8 mouse cellular contexts compared by ENCODE assay signal in genomic region chr10:128494667-128495245, GRCm38 (mm10). TPM values are rescaled to one million over a fixed set of nuclear protein-coding genes. Genes with fewer than 3 reads are reported as not detected.
DNase-seq lines count a peak whose midpoint lies in the region; ATAC-seq and TF ChIP-seq lines count a peak whose summit lies in the region.

No protein-coding gene starts in this region.

- DNase-seq in kidney, adult 2 months = no peak
- no peak for DNase-seq in kidney, postnatal 25 days
- DNase-seq in NIH3T3 (ENCODE audit: low read depth) = peak; percentile 51
- no peak for DNase-seq in hindbrain, embryonic 11.5 days (ENCODE audit: low spot score)
- DNase-seq in urinary bladder, postnatal 14 days (ENCODE audit: low spot score) = no peak
- no peak for DNase-seq in adrenal gland, adult 2 months
- no peak for DNase-seq in gastrocnemius, adult 8-10 months (ENCODE audit: low spot score in 2 of 2)

- peak overlapping the region; percentile 91 for H3K4me3 ChIP-seq in kidney, adult 2 months (ENCODE audit: insufficient read depth, low read depth, low read length)
- H3K4me3 ChIP-seq in hindbrain, embryonic 11.5 days (ENCODE audit: low read depth, low read length) = peak overlapping the region; percentile 76
- H3K4me3 ChIP-seq in midbrain, embryonic 13.5 days (replicated peaks) = peak overlapping the region; percentile 77

- TF ChIP-seq POLR2A in kidney, adult 2 months (IDR thresholded peaks at IDR 0.05; ENCODE audit: low read depth, low read length) = no peak

- WGBS in kidney, adult 2 months = 33% methylated on average over 11 of the region's 11 CpGs
- WGBS in hindbrain, embryonic 11.5 days = 64% methylated on average over 11 of the region's 11 CpGs
- WGBS in midbrain, embryonic 13.5 days = 62% methylated on average over 11 of the region's 11 CpGs

- H3K9me3 ChIP-seq in hindbrain, embryonic 11.5 days (ENCODE audit: control insufficient read depth, low read length) = no peaks in the 10 kb centered on the region
- H3K9me3 ChIP-seq in midbrain, embryonic 13.5 days = no peaks in the 10 kb centered on the region

- peak overlapping the region; percentile 99 for H3K27ac ChIP-seq in kidney, adult 2 months (ENCODE audit: insufficient read depth, low read depth, low read length)
- H3K27ac ChIP-seq in hindbrain, embryonic 11.5 days (ENCODE audit: low read depth, low read length) = peak overlapping the region; percentile 54; the same call in 1 of the 2 replicates
- peak overlapping the region; percentile 94 for H3K27ac ChIP-seq in midbrain, embryonic 13.5 days

- no peak for TF ChIP-seq CTCF in kidney, adult 2 months (conservative IDR thresholded peaks at IDR 0.05; ENCODE audit: insufficient read depth, insufficient read length, low read depth, low read length)

- H3K36me3 ChIP-seq in kidney, adult 2 months (ENCODE audit: control insufficient read depth, insufficient read depth, low read length) = no peaks in the 10 kb centered on the region; the same call in 1 of the 2 replicates
- peaks cover under 1% of the 10 kb centered on the region; the same call in 1 of the 2 replicates for H3K36me3 ChIP-seq in hindbrain, embryonic 11.5 days (ENCODE audit: control insufficient read depth, insufficient read depth, low read length)
- H3K36me3 ChIP-seq in midbrain, embryonic 13.5 days = peaks cover 23% of the 10 kb centered on the region

- peaks cover 27% of the 10 kb centered on the region for H3K4me1 ChIP-seq in kidney, adult 2 months (ENCODE audit: control insufficient read depth, insufficient read depth, low read length)
- H3K4me1 ChIP-seq in hindbrain, embryonic 11.5 days (replicated peaks; ENCODE audit: control insufficient read depth, insufficient read depth, low read length) = peaks cover 15% of the 10 kb centered on the region
- H3K4me1 ChIP-seq in midbrain, embryonic 13.5 days (replicated peaks) = peaks cover 66% of the 10 kb centered on the region

- ATAC-seq in hindbrain, embryonic 11.5 days (ENCODE audit: low FRiP score) = no peak
- ATAC-seq in midbrain, embryonic 13.5 days = no peak

- no peaks in the 10 kb centered on the region for H3K27me3 ChIP-seq in kidney, adult 2 months (replicated peaks; ENCODE audit: control insufficient read depth, insufficient read depth, low read length)
- no peaks in the 10 kb centered on the region; the same call in 1 of the 2 replicates for H3K27me3 ChIP-seq in hindbrain, embryonic 11.5 days (ENCODE audit: control insufficient read depth, insufficient read depth, low read length)
- H3K27me3 ChIP-seq in midbrain, embryonic 13.5 days = peaks cover 10% of the 10 kb centered on the region; the same call in 1 of the 2 replicates

- peak overlapping the region; percentile 58 for H3K4me2 ChIP-seq in hindbrain, embryonic 11.5 days (replicated peaks; ENCODE audit: low read depth, low read length)
- peak overlapping the region; percentile 67 for H3K4me2 ChIP-seq in midbrain, embryonic 13.5 days (replicated peaks)

- H3K9ac ChIP-seq in hindbrain, embryonic 11.5 days (ENCODE audit: low read depth, low read length) = peak overlapping the region; percentile 68
- peak overlapping the region; percentile 78 for H3K9ac ChIP-seq in midbrain, embryonic 13.5 days (replicated peaks)

RNA-seq across cellular contexts. Expression of gene Myl6, which starts 0.8 kb away (rescaled TPM):
- 897 and 1,416 TPM in 2 replicates for polyA plus RNA-seq in kidney, adult 2 months (2012; rRNA removed)
- polyA plus RNA-seq in hindbrain, embryonic 11.5 days (2014; fragmentation: Nextera tagmentation; extraction: Ambion mirVana) = 742 and 751 TPM in 2 replicates
- 836 and 885 TPM in 2 replicates for polyA plus RNA-seq in midbrain, embryonic 13.5 days (2015; fragmentation: Nextera tagmentation; extraction: Ambion mirVana)
- total RNA-seq in adrenal gland, adult 2 months (2021) = 100 to 1,000 TPM; 786 to 985 TPM
- polyA plus RNA-seq in adrenal gland, adult 2 months (2012; rRNA removed) = 324 and 445 TPM in 2 replicates
- total RNA-seq in gastrocnemius, adult 8-10 months (2022) = 100 to 1,000 TPM; 125 to 188 (median 158) TPM

RNA-seq across cellular contexts. Expression of gene Myl6b, which starts 3.7 kb away (rescaled TPM):
- polyA plus RNA-seq in kidney, adult 2 months (2012; rRNA removed) = 8.4 and 10.6 TPM in 2 replicates
- 3.3 and 4.2 TPM in 2 replicates for polyA plus RNA-seq in hindbrain, embryonic 11.5 days (2014; fragmentation: Nextera tagmentation; extraction: Ambion mirVana)
- 3.4 and 4.3 TPM in 2 replicates for polyA plus RNA-seq in midbrain, embryonic 13.5 days (2015; fragmentation: Nextera tagmentation; extraction: Ambion mirVana)
- 1 to 10 TPM; 6.2 to 8.3 TPM for total RNA-seq in adrenal gland, adult 2 months (2021)
- polyA plus RNA-seq in adrenal gland, adult 2 months (2012; rRNA removed) = 5.1 and 5.7 TPM in 2 replicates
- 10 to 100 TPM in 2 of 4 experiments, 1 to 10 TPM in 2; 8.7 to 11.7 (median 10.0) TPM for total RNA-seq in gastrocnemius, adult 8-10 months (2022)

RNA-seq across cellular contexts. Expression of gene Esyt1, which starts 30.9 kb away (rescaled TPM):
- polyA plus RNA-seq in kidney, adult 2 months (2012; rRNA removed) = 24.5 and 25.5 TPM in 2 replicates
- 12.6 and 15.7 TPM in 2 replicates for polyA plus RNA-seq in hindbrain, embryonic 11.5 days (2014; fragmentation: Nextera tagmentation; extraction: Ambion mirVana)
- polyA plus RNA-seq in midbrain, embryonic 13.5 days (2015; fragmentation: Nextera tagmentation; extraction: Ambion mirVana) = 11.6 and 13.7 TPM in 2 replicates
- 10 to 100 TPM; 26.1 to 32.6 TPM for total RNA-seq in adrenal gland, adult 2 months (2021)
- polyA plus RNA-seq in adrenal gland, adult 2 months (2012; rRNA removed) = 52.8 and 59.6 TPM in 2 replicates
- 10 to 100 TPM; 10.4 to 13.5 (median 13.4) TPM for total RNA-seq in gastrocnemius, adult 8-10 months (2022)

RNA-seq across cellular contexts. Expression of gene Smarcc2, which starts 35.7 kb away (rescaled TPM):
- polyA plus RNA-seq in kidney, adult 2 months (2012; rRNA removed) = 81.3 and 81.4 TPM in 2 replicates
- polyA plus RNA-seq in hindbrain, embryonic 11.5 days (2014; fragmentation: Nextera tagmentation; extraction: Ambion mirVana) = 126 and 170 TPM in 2 replicates
- polyA plus RNA-seq in midbrain, embryonic 13.5 days (2015; fragmentation: Nextera tagmentation; extraction: Ambion mirVana) = 200 and 212 TPM in 2 replicates
- total RNA-seq in adrenal gland, adult 2 months (2021) = 100 to 1,000 TPM; 120 to 128 TPM
- polyA plus RNA-seq in adrenal gland, adult 2 months (2012; rRNA removed) = 129 and 130 TPM in 2 replicates
- total RNA-seq in gastrocnemius, adult 8-10 months (2022) = 10 to 100 TPM; 45.6 to 53.3 (median 49.5) TPM

RNA-seq across cellular contexts. Expression of gene Zc3h10, which starts 52.8 kb away (rescaled TPM):
- polyA plus RNA-seq in kidney, adult 2 months (2012; rRNA removed) = 10.0 and 11.3 TPM in 2 replicates
- polyA plus RNA-seq in hindbrain, embryonic 11.5 days (2014; fragmentation: Nextera tagmentation; extraction: Ambion mirVana) = 14.1 and 15.0 TPM in 2 replicates
- 23.3 and 24.2 TPM in 2 replicates for polyA plus RNA-seq in midbrain, embryonic 13.5 days (2015; fragmentation: Nextera tagmentation; extraction: Ambion mirVana)
- total RNA-seq in adrenal gland, adult 2 months (2021) = 10 to 100 TPM; 11.7 to 12.3 TPM
- polyA plus RNA-seq in adrenal gland, adult 2 months (2012; rRNA removed) = 16.0 and 16.3 TPM in 2 replicates
- 1 to 10 TPM; 5.7 to 7.5 (median 6.7) TPM for total RNA-seq in gastrocnemius, adult 8-10 months (2022)
